Mouse (Mus musculus): ENCODE results near the gene Echdc2.

Gene Echdc2

DNA sequence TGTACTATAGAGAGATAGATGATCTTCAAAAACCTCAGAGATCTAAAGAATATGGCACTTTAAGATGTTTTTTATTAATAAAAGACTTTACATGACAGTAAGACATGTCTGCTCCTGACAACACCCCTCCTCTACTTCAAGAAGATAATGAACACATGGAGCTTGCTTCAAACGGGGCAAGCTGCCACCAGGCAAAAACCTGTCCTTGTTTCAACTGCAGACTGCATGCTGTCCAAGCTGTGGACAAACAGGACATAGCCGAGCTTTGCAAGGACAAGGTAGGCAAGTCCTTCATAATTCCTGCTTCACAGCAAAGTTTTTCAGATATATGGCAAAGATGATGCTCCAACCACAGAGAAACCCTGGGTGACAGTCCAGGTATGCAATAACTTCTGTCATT, 34.0 kb downstream of the Echdc2 start:
- no peak for DNase-seq (ENCODE audit: extremely low spot score)

DNA sequence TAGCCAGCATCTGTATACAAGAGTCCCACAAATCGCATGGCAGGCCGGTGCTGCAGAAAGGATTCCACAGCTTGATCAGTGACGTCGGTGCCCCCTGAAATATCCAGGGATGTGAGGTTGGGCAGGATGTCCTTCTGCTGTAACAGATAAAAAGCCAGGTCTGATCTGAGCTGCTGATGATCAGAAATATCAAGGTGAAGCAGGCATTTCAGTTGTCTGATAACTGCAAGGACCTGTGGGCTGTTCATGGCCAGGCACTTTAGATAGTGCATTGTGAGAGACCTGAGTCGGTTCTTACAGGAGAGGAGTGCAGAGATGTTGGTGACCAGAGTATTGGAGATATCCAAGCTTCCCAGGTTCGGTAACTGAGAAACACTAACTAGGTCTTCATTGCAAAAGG, 39.4 kb downstream of the Echdc2 start:
- DNase-seq (ENCODE audit: extremely low spot score) = no peak

DNA sequence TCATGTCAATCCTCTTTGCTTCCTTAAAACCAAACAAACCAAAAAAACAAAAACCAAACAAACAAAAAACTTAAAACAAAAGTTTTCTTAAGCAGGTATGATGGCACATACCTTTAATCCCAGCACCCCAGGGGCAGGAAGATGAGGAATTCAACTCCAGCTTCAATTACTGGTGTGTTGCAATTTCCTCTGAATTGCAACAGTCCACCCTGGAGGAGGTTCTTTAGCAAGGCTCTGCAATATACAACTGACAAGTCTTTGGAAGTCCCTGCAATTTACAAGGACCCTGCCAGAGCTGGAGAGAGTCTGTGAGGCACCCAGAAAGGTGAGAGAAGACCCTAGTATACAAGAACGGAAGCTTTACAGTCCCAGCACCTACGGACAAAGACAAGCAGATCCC, 47.8 kb downstream of the Echdc2 start:
- no peak for DNase-seq (ENCODE audit: extremely low spot score)

DNA sequence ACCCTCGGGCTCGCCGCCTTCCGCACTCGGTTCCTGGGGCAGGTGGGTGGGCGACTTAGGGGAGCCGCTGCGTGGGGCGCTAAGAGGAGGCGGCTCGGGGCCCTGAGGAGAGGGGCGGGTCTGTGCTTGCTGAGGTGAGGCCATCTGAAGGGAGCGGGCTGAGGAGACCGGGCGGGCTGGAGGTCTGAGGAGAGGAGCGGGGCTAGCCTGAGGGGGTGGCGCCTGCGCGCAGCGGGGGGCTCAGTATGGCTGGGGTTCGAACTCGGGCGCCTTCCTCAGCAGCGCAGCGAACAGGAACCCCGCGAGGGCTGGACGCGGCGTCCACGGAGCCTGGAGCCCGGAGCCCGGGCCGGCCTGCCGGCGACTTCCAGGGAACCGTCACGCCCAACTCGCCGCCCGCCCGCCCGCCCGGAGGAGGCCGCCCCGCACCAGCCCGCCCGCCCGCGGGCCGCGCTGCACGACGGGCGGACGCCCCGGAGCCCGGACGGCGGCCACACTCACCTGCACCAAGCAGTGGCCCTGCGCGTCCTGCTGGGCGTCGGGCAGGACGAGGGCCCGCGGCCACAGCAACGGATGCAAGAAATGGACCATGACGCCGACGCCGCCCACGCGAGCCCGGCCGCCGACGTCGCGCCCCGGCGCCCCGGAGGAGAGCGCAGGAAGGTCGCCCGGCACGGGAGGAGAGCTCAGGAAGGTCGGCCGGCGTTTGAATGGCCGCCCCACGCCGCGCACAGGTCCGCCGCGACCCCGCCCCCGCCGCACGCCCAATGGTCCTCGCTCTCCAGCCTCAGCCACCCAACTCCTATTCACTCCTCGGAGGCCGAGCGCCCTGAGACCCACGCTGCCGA, 52.3 kb downstream of the Echdc2 start, which contains the start of gene Zyg11a:
Zyg11a (minus strand) TSS at position 717 of the 848 bp plus-strand sequence.
- peak; percentile 34 for DNase-seq (ENCODE audit: extremely low spot score)

DNA sequence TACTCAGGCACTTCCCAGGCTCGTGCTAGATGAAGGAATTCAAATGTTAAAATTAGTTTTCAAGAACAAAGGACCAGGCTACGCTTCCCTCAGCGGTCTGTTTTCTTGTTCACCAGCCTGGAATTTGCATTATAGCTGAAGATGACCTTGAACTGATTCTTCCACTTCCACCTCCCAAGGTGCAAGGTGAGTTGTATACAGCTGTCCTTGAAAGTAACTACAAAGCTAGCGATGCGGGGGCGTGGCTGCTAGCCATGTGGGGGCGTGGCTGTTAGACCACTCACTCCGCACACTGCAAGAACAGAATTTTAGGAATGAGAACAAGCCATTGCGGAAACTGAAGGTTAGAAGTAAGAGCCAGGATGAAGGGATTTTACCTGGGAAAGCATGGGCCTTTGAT, 53.8 kb downstream of the Echdc2 start:
- peak; percentile 37 for DNase-seq (ENCODE audit: extremely low spot score)

DNA sequence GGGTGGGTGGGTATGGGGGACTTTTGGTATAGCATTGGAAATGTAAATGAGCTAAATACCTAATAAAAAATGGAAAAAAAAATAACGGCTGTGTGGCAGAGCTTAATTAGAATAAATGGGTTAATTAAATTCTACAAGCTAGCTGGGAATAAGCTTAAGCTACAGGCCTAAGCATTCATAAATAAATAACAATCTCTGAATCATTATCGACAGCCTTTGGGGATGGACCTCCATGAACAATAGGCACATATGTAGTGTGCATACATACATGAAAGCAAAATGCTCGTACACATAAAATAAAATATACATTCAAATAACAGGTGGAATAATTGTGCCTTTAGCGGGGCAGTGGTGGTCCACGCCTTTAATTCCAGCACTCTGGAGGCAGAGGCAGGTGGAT, 57.3 kb downstream of the Echdc2 start:
- DNase-seq (ENCODE audit: extremely low spot score) = no peak

DNA sequence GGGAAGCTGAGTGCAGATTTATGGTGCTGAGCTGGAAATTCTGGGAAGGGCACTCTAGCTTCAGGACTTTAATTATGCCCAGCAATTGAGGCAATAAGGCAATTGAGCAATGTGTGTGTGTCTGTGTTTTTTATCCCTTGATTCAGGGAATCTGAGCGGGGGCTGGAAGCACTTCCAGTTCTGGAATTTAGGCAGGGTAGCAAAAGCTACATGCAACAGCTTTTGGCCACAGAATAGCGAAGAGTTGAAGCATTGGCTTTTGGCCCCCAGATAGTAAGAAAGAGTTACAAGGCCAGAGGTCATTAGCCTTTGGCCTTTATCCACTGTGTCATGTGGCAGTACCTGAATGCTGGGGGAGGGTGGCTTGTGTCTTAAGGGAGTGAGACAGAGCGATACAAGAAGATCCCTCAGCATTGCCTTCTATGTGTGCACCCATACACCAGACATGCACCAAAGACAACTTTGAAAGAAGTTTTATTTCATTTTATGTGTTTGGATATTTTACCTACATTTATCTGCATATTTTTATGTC, 60.2 kb downstream of the Echdc2 start:
- DNase-seq (ENCODE audit: extremely low spot score) = peak; percentile 16

Data from embryo, embryonic 9.5 days (tissue).